Mouse (Mus musculus): ENCODE results near the gene Ccdc65.

The Ccdc65 gene

DNA sequence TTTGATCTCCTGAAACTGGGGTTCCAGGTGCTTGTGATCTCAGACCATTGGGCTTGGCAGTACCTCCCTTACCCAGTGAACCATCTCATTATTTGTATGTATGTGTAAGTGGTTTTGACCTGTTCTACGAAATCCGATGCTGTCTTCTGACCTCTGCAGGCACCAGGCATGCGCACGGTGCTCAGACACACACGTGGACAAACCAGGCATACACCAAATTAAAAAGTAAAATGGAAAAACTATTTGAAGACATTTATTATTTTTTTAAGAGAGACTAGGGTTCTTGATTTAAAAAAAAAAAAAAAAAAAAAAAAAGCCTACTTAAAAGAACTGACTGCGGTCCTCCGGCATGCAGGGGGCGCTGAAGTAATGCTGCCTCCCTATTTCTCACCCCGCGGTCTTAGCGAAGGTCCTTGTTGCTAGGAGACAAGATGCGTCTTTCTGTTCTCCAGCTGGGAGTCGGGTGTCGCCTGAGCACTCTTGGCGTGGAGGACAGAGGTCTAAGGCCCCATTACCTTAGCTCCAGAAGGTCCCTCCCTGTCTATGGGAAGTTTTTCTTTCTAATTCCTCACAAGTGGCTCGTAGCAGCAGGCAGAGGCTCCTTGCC lies at the start of gene Ccdc65:
Gene Ccdc65, plus strand, starts transcription at position 442 of the 607 bp plus-strand sequence.
- peak; percentile 90 for DNase-seq

GRCm38 (mm10) chr15:98662198-98662566 lies 45.8 kb upstream of the Ccdc65 start:
- DNase-seq, result peak; percentile 53

DNA sequence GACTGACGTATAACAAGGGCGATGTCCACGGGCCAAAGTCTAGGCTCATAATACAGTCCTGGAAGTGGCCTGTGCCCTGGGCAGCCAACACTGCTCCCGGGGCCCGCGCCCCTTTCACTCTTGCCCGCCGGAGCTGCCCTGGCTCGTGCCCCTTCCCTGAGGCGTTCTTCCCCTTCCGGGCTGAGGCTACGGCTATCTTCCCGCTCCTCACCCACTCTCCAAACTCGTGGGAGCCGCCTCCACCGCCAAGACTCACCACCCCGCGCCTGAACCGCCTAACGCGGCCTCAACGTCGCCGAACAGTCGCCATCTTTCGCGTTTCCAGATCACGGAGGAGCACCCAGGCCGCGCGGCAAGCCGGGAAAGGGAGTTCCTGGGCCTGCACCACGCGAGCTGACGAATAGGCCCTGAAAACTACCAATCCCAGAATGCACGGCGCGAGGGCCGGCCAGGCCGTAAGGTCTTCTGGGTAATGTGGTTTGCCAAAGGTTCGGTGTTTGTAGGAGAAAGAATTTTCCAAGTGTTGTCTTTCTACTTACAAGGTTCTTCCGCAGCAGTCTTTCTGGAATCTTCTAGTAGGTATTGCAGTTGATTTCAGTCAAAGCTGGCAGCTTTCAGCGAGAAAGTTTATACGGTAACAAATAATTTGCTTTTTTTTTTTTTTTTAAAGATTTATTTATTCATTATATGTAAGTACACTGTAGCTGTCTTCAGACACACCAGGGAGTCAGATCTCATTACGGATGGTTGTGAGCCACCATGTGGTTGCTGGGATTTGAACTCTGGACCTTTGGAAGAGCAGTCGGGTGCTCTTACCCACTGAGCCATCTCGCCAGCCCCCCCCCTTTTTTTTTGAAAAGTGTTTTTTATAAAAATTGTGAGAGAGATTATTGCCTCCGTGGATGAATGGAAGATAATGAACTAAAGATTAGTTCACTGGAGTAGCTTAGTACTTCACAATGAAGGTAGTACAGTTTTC lies 45.2 kb upstream of the Ccdc65 start, which contains the start of gene Ddx23:
Gene Ddx23, minus strand, starts transcription at position 328 of the 979 bp plus-strand sequence.
- DNase-seq, result peak; percentile 98

GRCm38 (mm10) chr15:98664042-98664907 lies 43.7 kb upstream of the Ccdc65 start:
- DNase-seq, result peak; percentile 45

DNA sequence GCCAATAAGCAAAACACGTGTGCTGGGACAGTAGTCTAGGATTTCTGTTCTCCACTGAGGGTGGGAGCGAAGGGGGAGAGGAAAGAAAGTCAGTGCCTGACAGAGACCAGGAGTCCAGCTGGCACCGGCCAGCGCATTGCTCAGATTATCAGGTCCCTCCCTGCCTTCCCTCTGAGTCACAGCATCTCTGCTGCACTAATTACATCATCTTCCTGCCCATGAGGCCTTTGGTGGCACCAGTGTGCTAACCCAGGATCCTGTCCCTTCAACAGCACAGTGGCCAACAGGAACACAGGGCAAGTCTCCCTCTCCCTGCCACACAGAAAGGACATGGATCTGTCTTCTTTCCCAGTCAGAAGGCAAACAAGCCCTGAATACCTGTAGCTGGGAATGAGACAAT lies 35.4 kb upstream of the Ccdc65 start:
- DNase-seq, result no peak

DNA sequence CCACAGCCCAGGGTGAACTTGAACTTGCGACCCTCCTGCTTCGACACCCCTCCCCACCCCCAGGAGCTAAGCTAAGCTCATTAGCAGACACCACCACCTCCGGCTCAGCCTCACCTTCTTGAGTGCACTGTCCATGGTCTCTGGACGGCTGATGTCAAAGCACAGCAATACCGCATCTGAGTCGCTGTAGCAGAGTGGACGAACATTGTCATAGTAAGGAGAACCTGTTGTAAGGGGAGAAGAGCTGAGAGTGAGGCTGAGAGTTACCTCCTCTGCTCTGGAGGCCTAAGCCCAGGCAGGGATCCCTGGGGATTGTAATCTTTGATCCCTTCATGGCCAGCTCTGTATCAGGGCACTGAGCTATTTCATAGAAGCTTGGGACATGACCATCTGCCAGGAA lies 34.3 kb upstream of the Ccdc65 start:
- DNase-seq, result no peak

DNA sequence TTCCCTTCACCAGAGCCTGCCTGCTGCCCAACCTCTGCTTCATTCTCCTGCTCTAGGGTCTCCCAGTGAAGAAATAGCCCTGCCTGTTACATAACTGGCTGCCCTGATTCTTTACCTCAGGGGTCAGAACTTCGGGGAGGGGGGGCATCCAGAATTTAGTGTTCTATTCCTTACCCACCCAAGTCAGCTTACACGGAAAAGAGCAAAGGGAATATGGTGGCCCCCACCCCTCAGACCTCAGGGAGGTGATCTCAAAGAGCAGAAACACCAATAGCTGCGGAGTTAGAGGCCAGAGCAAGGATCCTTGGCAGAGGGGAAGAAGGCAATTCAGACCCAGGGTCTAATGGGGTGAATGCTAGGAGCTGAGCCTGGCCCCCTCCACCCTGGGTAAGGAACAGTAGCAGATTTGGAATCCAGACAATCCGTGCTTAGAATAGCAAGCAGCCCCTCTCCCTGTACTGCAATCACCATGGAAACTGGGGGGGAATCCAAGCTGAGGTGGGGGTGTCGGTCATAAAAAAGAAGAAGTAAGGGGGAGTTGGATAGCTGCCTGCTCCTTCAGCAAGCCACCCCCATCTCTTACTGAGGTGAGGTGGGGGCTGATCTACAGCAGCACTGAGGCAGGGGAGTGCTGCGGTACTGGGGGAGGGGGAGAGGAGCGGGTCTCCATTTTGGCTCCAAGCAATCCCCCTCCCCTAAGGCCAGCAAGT lies 33.6 kb upstream of the Ccdc65 start:
- peak; percentile 69 for DNase-seq

DNA sequence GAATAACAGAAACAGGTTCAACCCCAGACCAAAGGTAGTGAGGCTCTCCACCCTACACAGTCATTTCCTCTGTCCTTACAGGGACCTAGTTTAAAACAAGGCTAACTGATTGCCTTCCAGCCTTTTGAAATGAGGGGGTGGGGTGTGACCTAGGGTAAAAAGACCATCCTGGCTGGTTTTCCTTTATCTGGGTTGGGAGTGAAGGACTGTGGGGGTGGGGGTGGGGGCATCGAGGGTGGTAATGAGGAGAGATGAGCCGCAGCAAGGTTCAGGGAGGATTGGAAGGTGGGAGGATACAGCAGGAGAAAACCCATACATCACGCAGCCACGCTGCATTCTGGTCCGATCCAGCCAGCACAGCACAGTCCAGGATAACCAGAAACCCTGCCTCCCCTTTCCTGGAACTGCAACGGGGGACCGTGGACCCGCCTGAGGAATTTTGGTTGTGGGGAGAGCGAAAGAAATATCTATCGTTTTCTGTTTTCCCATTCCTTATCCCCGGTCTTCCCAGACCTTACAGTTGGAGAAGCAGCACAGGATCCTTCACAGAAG lies 32.9 kb upstream of the Ccdc65 start:
- no peak for DNase-seq

DNA sequence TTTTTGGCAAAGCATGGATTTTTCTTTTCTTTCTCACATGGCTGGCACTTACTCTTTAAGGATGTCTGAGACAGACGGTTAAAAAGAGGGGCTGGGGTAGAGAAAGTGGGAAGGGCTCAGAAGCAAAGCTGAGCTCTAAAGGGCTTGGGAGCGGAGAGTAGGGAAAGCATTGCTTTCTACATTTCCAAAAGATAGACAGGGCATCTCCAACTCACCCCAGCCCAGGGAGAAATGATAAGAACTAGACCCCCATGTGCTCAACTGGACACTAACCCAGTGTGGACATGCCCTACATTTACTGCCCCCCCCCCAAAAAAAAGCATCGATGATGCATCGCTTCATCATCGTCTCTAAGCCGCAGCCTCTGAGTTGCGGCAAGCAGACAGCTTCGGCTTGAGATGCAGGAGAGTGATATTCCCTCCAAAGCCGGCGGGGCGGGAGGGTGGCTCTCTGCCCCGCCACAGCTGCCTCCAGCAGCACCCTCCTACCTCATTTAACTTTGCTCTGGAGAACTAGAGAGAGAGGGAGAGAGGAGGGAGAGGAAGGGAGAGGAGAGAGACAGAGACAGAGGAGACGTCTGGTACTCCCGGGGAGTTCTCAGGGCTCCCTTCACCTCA lies 32.3 kb upstream of the Ccdc65 start:
- DNase-seq, result peak; percentile 30

GRCm38 (mm10) chr15:98676471-98676870 lies 31.5 kb upstream of the Ccdc65 start:
- DNase-seq, result peak; percentile 25

DNA sequence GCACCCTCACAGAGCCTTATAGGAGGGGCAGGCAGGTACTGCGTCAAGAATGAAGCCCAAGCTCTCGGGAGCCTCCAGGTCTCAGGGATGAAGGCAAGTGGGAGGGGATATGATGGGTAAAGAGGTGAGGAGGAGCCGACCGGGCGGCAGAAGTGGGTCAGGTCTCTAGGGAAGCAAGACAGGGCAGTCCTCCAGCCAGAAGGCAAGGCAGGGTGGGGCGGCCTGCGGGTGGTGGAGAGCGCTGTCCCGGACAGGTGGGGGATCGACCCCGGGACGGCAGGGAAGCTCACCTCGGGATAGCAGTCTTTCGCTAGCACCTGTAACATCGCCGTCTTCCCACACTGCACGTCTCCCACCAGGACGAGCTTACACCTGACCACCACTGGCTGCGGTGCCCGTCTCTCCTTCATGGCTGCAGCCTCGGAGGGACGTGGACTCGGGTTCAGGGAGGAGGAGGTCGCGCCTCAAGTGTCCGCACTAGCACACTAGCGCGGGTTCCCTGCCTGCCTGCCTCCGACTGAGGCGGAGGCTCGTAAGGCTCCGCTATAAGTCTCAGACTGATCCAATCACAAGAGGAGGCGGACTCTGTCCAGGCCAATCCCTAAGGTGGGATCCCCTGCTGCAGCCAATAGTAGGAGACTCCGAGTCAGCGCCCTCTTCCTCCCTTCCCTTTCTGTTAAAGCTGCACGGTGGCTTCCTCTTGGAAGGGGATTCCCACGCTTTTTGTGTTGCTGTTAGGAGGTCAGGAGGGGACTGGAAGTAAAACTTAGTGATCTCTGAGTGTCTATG lies 30.9 kb upstream of the Ccdc65 start, which contains the start of gene Rnd1:
Gene Rnd1, minus strand, starts transcription at position 522 of the 789 bp plus-strand sequence.
- DNase-seq, result peak; percentile 92

- DNase-seq, result no peak
Measured at GRCm38 (mm10) chr15:98677977-98678376, 30.0 kb upstream of the Ccdc65 start.

DNA sequence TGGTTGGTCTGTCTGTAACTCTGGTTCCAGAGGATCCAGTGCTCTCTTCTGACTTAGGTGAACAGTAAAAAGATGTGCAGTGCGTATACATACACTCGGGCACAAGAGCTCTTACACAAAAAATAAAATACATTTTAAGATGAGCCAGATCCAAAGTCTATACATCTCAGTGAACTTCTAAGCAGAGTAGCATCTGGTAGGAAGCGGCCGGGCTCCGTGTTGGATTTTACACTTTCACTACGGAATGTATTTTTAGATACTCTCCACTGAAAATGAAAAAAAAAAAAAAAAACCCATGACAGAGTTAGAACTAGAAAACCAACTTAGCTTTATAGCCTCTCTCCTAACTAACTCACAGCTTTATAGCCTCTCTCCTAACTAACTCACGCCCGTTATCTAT lies 27.3 kb upstream of the Ccdc65 start:
- DNase-seq, result no peak

DNA sequence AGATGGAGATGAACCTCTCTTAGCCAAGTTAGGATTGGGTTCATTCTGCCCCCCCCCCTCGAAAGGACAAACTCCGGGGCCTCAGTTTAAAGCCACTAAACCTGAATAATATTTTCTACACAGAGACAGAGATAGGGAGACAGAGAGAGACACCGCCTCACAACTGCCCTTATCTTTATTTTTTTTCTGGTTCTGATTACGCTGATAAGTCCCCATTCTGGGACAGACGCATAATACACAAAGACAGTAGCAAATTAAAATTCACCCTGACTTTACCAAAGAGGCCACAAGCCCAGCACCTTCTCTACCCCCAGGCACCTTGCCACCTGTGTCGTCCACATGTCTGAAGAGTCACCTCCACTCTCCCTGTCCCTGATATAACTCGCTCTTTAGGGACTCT lies 26.4 kb upstream of the Ccdc65 start:
- no peak for DNase-seq

DNA sequence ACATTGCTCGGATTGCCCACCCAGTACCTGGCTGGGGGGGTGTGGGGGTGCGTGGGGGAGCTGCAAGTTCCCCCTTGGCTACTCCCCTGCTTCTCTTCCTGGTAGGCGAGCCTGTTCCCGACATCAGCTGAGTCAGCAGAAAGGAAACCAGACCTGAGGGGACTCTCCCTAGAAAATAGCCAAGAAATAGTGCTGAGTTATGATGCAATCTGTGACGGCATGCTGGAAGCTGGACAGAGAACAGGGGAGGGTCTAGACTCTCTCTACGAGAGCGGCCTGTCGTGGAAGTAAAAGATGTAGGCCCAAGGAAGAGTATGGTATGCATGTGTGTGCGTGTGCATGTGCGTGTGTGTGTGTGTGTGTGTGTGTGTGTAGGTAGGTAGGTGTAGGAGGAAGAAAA lies 24.8 kb upstream of the Ccdc65 start:
- DNase-seq, result no peak

DNA sequence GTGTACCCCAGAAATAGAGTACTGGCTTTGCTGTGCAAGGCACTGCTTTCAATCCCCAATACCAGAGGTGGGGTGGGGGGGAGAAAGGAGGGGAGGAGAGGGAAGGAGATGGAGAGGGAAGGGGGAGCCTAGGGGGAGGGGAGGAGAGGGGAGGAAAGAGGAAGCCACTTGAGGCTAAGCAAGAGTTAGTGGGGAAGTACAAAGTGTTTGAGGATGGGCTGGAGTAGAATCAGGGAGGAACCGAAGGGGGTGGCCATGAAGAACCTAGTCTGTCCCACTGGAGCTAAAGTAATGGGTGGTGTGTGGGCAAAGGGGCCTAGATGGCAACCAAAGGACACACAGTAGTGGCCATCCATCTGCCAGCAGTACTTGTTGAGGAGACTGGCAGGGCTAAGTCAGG lies 24.3 kb upstream of the Ccdc65 start:
- DNase-seq, result no peak

- no peak for DNase-seq
Measured at GRCm38 (mm10) chr15:98685926-98686325, 22.1 kb upstream of the Ccdc65 start.

DNA sequence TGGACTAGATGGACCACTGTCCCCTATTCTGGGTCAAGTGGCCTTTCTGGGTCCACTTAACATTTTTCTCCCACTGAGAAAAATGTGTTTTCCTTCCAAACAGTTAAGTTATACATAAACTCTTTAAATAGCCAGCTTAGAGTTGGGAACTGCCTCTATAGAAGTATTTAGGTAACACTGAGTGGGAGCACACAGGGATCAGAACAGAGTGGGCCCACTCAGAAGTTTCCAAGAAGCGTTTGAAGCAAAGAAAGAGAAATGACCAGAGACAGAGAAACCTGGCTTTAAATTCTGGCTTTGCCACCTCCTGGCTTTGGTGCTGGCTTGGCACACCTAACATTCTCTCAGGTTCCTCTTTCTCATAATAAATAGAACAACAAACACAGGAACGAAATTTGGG lies 18.3 kb upstream of the Ccdc65 start:
- no peak for DNase-seq

DNA sequence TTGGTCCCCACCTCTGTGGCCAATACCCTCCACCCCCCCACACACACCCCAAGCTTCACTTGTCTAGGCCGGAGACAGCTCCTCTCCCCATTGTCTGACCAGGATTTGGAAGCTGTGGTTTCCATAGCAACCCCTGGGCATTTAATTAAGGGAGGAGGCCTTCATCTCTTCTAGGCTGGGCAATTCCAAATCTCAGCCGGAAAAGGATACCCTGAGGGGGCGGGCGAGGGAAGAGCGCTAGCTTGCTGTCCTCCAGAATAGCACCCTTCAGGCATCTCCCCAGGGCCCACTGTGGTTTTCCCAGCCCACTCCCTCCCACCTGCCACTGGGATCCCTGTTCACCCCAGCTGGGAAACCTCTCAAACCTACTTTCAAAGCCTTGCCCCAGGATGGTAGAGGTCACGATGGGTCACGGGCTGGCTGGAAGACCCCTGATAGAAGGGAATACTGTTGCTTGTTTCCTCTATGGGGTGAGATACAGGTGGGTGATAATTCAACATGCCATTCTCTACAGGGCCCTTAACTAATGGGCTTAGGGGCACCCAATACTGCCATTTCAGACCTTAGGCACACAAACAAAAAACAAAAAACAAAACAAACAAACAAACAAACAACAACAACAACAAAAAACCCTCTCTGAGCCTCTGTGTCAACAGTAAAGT lies 16.4 kb upstream of the Ccdc65 start:
- peak; percentile 81 for DNase-seq

- DNase-seq, result peak; percentile 49
Measured at GRCm38 (mm10) chr15:98692171-98692715, 15.8 kb upstream of the Ccdc65 start.

All from embryo, embryonic 11 days (tissue).